Mouse (Mus musculus) hindbrain, embryonic 11.5 days (tissue): Measurements from ENCODE around the gene Dsp. TPM values are rescaled to one million over a fixed set of nuclear protein-coding genes. Genes with fewer than 3 reads are reported as not detected.

ENCODE experiments used
- ATAC-seq: fragments of 200-750 bp; cut with Nextera tagmentation; 2 replicates; pipeline ENCODE4 v1.8.0; 2017; ENCODE audit warnings: mild to moderate bottlenecking, moderate TSS enrichment, moderate library complexity; ENCODE audit not compliant: low FRiP score
- DNase-seq: peaks from one replicate; pipeline ENCODE4 v3.0.0-alpha.2; 2015; ENCODE audit warnings: low spot score
- H3K27ac ChIP-seq: fragments of 300-500 bp; sonication (generic); 2 replicates; pipeline ENCODE4 v1.5.1; 2014; ENCODE audit warnings: mild to moderate bottlenecking, low read depth, low read length
- H3K27me3 ChIP-seq: fragments of 300-500 bp; sonication (generic); 2 replicates; pipeline ENCODE4 v1.6.1; 2014; ENCODE audit warnings: mild to moderate bottlenecking, low read length, moderate library complexity, mixed read lengths; ENCODE audit not compliant: control insufficient read depth, insufficient read depth
- H3K36me3 ChIP-seq: fragments of 300-500 bp; sonication (generic); 2 replicates; pipeline ENCODE4 v1.6.1; 2014; ENCODE audit warnings: mild to moderate bottlenecking, low read length, moderate library complexity, mixed read lengths; ENCODE audit not compliant: control insufficient read depth, insufficient read depth
- H3K4me1 ChIP-seq: fragments of 300-500 bp; sonication (generic); replicated peaks from 2 replicates; pipeline ENCODE4 v1.6.1; 2014; ENCODE audit warnings: low read length, mixed read lengths; ENCODE audit not compliant: control insufficient read depth, insufficient read depth
- H3K4me2 ChIP-seq: fragments of 300-500 bp; sonication (generic); replicated peaks from 2 replicates; pipeline ENCODE4 v1.6.1; 2014; ENCODE audit warnings: mild to moderate bottlenecking, low read depth, low read length
- H3K4me3 ChIP-seq: fragments of 300-500 bp; sonication (generic); 2 replicates; pipeline ENCODE4 v1.5.1; 2014; ENCODE audit warnings: low read depth, low read length
- H3K9ac ChIP-seq: fragments of 300-500 bp; sonication (generic); 2 replicates; pipeline ENCODE4 v1.6.1; 2014; ENCODE audit warnings: low read depth, low read length
- H3K9me3 ChIP-seq: fragments of 300-500 bp; sonication (generic); 2 replicates; pipeline ENCODE4 v1.6.1; 2016; ENCODE audit warnings: low read length; ENCODE audit not compliant: control insufficient read depth
- WGBS: fragments of 180-500 bp; shearing (Covaris S2); extraction: QIAGEN DNeasy Blood & Tissue Kit; methylation state at CpG from one replicate; pipeline ENCODE4 v1.1.7; 2014; 5-methylcytosine and 5-hydroxymethylcytosine counted together
- polyA plus RNA-seq: library from polyadenylated mRNA; unstranded; fragments of >200 nt; fragmentation: Nextera tagmentation; extraction: Ambion mirVana; gene quantifications from 2 replicates; pipeline ENCODE4 v1.2.1, GENCODE M21; 2014

Gene Dsp
- polyA plus RNA-seq, 1 experiment from 2014 or later = 1.7 TPM

- H3K36me3 ChIP-seq = no peaks in the 10 kb centered on the region
- ATAC-seq = no peak
- H3K4me3 ChIP-seq = no peak overlapping the region
- no peak overlapping the region for H3K4me2 ChIP-seq
- H3K4me1 ChIP-seq = no peaks in the 10 kb centered on the region
- no peak overlapping the region for H3K9ac ChIP-seq
- no peaks in the 10 kb centered on the region for H3K9me3 ChIP-seq
- H3K27me3 ChIP-seq = no peaks in the 10 kb centered on the region
- DNase-seq = no peak
- 90% methylated on average over 9 of the region's 9 CpGs for WGBS
- no peak overlapping the region for H3K27ac ChIP-seq
These were observed 21.0 kb upstream of the Dsp start for GRCm38 (mm10) chr13:38130116-38130515.

- Histone ChIP-seq H3K9ac (no peak overlapping the region), H3K36me3 (no peaks in the 10 kb centered on the region), H3K4me3 (no peak overlapping the region), H3K27me3 (no peaks in the 10 kb centered on the region), H3K4me1 (no peaks in the 10 kb centered on the region), H3K27ac (no peak overlapping the region), H3K9me3 (no peaks in the 10 kb centered on the region), H3K4me2 (no peak overlapping the region)
- 55% methylated on average over 7 of the region's 7 CpGs for WGBS
- DNase-seq (no peak), ATAC-seq (0 out of 2 replicates have a peak, but pooled peaks have one; percentile 30)
These were observed 18.0 kb upstream of the Dsp start for GRCm38 (mm10) chr13:38133016-38133528.

GRCm38 (mm10) chr13:38140521-38140920 lies 10.6 kb upstream of the Dsp start:
- H3K27ac ChIP-seq = no peak overlapping the region
- H3K4me3 ChIP-seq = no peak overlapping the region
- H3K4me2 ChIP-seq = no peak overlapping the region
- no peak overlapping the region for H3K9ac ChIP-seq
- DNase-seq (no peak), ATAC-seq (no peak)
- H3K36me3 ChIP-seq = no peaks in the 10 kb centered on the region
- 59% methylated on average over 1 of the region's 1 CpGs for WGBS
- H3K27me3 ChIP-seq = peaks cover 2% of the 10 kb centered on the region; the same call in 1 of the 2 replicates
- no peaks in the 10 kb centered on the region for H3K9me3 ChIP-seq
- no peaks in the 10 kb centered on the region for H3K4me1 ChIP-seq

GRCm38 (mm10) chr13:38144962-38145713 lies 6.0 kb upstream of the Dsp start:
- H3K4me3 ChIP-seq = no peak overlapping the region
- no peak overlapping the region for H3K4me2 ChIP-seq
- ATAC-seq (no peak), DNase-seq (peak; percentile 39)
- H3K4me1 ChIP-seq = no peaks in the 10 kb centered on the region
- no peak overlapping the region for H3K27ac ChIP-seq
- H3K36me3 ChIP-seq = no peaks in the 10 kb centered on the region
- H3K9me3 ChIP-seq = no peaks in the 10 kb centered on the region
- 10% methylated on average over 20 of the region's 20 CpGs for WGBS
- peaks cover 16% of the 10 kb centered on the region for H3K27me3 ChIP-seq
- no peak overlapping the region for H3K9ac ChIP-seq

- WGBS = 50% methylated on average over 3 of the region's 3 CpGs
- Histone ChIP-seq H3K9me3 (no peaks in the 10 kb centered on the region), H3K36me3 (no peaks in the 10 kb centered on the region), H3K9ac (no peak overlapping the region), H3K27me3 (peaks cover 45% of the 10 kb centered on the region), H3K4me2 (no peak overlapping the region), H3K4me1 (peaks cover 5% of the 10 kb centered on the region; the same call in 1 of the 2 replicates), H3K27ac (no peak overlapping the region), H3K4me3 (no peak overlapping the region)
- DNase-seq = no peak
- ATAC-seq = no peak
These were observed 2.7 kb upstream of the Dsp start for GRCm38 (mm10) chr13:38148348-38148747.

- peaks cover 5% of the 10 kb centered on the region; the same call in 1 of the 2 replicates for H3K4me1 ChIP-seq
- DNase-seq (peak; percentile 65), ATAC-seq (peak; percentile 63)
- H3K4me3 ChIP-seq = peak overlapping the region; percentile 38
- H3K9ac ChIP-seq = 0 out of 2 replicates have a peak overlapping the region, but pooled peaks have one; percentile 23
- H3K36me3 ChIP-seq = no peaks in the 10 kb centered on the region
- peak overlapping the region; percentile 57 for H3K4me2 ChIP-seq
- WGBS = 1% methylated on average over 49 of the region's 49 CpGs
- H3K27me3 ChIP-seq = peaks cover 55% of the 10 kb centered on the region
- no peak overlapping the region for H3K27ac ChIP-seq
- no peaks in the 10 kb centered on the region for H3K9me3 ChIP-seq
These were observed 756 bp downstream of the Dsp start for GRCm38 (mm10) chr13:38151671-38152428.

- under 1% methylated on average over 31 of the region's 31 CpGs for WGBS
- H3K4me3 ChIP-seq = peak overlapping the region; percentile 38
- peaks cover 57% of the 10 kb centered on the region for H3K27me3 ChIP-seq
- no peaks in the 10 kb centered on the region for H3K36me3 ChIP-seq
- no peaks in the 10 kb centered on the region for H3K9me3 ChIP-seq
- H3K9ac ChIP-seq = no peak overlapping the region
- H3K27ac ChIP-seq = no peak overlapping the region
- peak overlapping the region; percentile 33 for H3K4me2 ChIP-seq
- DNase-seq = peak; percentile 71
- 0 out of 2 replicates have a peak, but pooled peaks have one; percentile 41 for ATAC-seq
- H3K4me1 ChIP-seq = peaks cover 5% of the 10 kb centered on the region; the same call in 1 of the 2 replicates
These were observed 1.4 kb downstream of the Dsp start for GRCm38 (mm10) chr13:38152429-38153035.

- Histone ChIP-seq H3K9ac (no peak overlapping the region), H3K4me3 (no peak overlapping the region), H3K9me3 (no peaks in the 10 kb centered on the region), H3K27me3 (peaks cover 51% of the 10 kb centered on the region), H3K27ac (no peak overlapping the region), H3K36me3 (no peaks in the 10 kb centered on the region), H3K4me2 (no peak overlapping the region), H3K4me1 (peaks cover 5% of the 10 kb centered on the region; the same call in 1 of the 2 replicates)
- ATAC-seq = peak; percentile 43; the same call in 1 of the 2 replicates
- 0% methylated on average over 2 of the region's 2 CpGs for WGBS
- DNase-seq = peak; percentile 53
These were observed 4.4 kb downstream of the Dsp start for GRCm38 (mm10) chr13:38155523-38155922.
